Mouse (Mus musculus): ENCODE measurements at regions not wholly inside any gene's neighbourhood (a gene's known extent, or its start where the extent isn't known, plus 50 kb on each side); places are given as distances from the start of the nearest gene placed in this dataset.

- Histone ChIP-seq H3K36me3 (ENCODE audit: control insufficient read depth, insufficient read depth, low read length, poor library complexity, severe bottlenecking) (no peaks in the 10 kb centered on the region), H3K27me3 (ENCODE audit: control insufficient read depth, insufficient read depth, low read length, poor library complexity, severe bottlenecking) (no peaks in the 10 kb centered on the region), H3K9ac (ENCODE audit: low read depth, poor library complexity, severe bottlenecking) (no peak overlapping the region), H3K4me3 (ENCODE audit: low read depth, low read length) (no peak overlapping the region), H3K9me3 (replicated peaks; ENCODE audit: control insufficient read depth, insufficient read depth, low read length, poor library complexity, severe bottlenecking) (no peaks in the 10 kb centered on the region; the same call in 1 of the 2 replicates), H3K27ac (ENCODE audit: insufficient read depth, low read length) (no peak overlapping the region), H3K4me1 (ENCODE audit: control insufficient read depth, insufficient read depth, low read length) (no peaks in the 10 kb centered on the region)
- no peak for TF ChIP-seq POLR2A (IDR thresholded peaks at IDR 0.05; ENCODE audit: insufficient read depth, low read length)
- no peak for TF ChIP-seq CTCF (IDR thresholded peaks at IDR 0.05; ENCODE audit: low read depth, low read length)
Observed at GRCm38 (mm10) chr16:25080811-25081210, 205.8 kb upstream of the Tprg start.

- Histone ChIP-seq H3K4me3 (ENCODE audit: low read depth, low read length) (no peak overlapping the region), H3K4me1 (ENCODE audit: control insufficient read depth, insufficient read depth, low read length) (no peaks in the 10 kb centered on the region)
Observed at GRCm38 (mm10) chr16:25083729-25084128, 202.9 kb upstream of the Tprg start.

GRCm38 (mm10) chr16:25087741-25088648 lies 198.6 kb upstream of the Tprg start:
- no peaks in the 10 kb centered on the region for H3K36me3 ChIP-seq (ENCODE audit: control insufficient read depth, insufficient read depth, low read length, poor library complexity, severe bottlenecking)
- no peak overlapping the region for H3K9ac ChIP-seq (ENCODE audit: low read depth, poor library complexity, severe bottlenecking)
- H3K4me1 ChIP-seq (ENCODE audit: control insufficient read depth, insufficient read depth, low read length) = no peaks in the 10 kb centered on the region
- no peak overlapping the region for H3K27ac ChIP-seq (ENCODE audit: insufficient read depth, low read length)
- no peaks in the 10 kb centered on the region for H3K9me3 ChIP-seq (replicated peaks; ENCODE audit: control insufficient read depth, insufficient read depth, low read length, poor library complexity, severe bottlenecking)
- H3K27me3 ChIP-seq (ENCODE audit: control insufficient read depth, insufficient read depth, low read length, poor library complexity, severe bottlenecking) = no peaks in the 10 kb centered on the region
- TF ChIP-seq EP300 (IDR thresholded peaks at IDR 0.05; ENCODE audit: insufficient read depth, low read depth, low read length) (no peak), CTCF (IDR thresholded peaks at IDR 0.05; ENCODE audit: low read depth, low read length) (no peak), POLR2A (IDR thresholded peaks at IDR 0.05; ENCODE audit: insufficient read depth, low read length) (no peak)
- no peak overlapping the region for H3K4me3 ChIP-seq (ENCODE audit: low read depth, low read length)

More at GRCm38 (mm10) chr16:25083729-25084128, 202.9 kb upstream of the Tprg start:
- Histone ChIP-seq H3K36me3 (ENCODE audit: control insufficient read depth, insufficient read depth, low read length, poor library complexity, severe bottlenecking) (no peaks in the 10 kb centered on the region), H3K9me3 (replicated peaks; ENCODE audit: control insufficient read depth, insufficient read depth, low read length, poor library complexity, severe bottlenecking) (no peaks in the 10 kb centered on the region; the same call in 1 of the 2 replicates), H3K9ac (ENCODE audit: low read depth, poor library complexity, severe bottlenecking) (no peak overlapping the region), H3K27ac (ENCODE audit: insufficient read depth, low read length) (no peak overlapping the region), H3K27me3 (ENCODE audit: control insufficient read depth, insufficient read depth, low read length, poor library complexity, severe bottlenecking) (no peaks in the 10 kb centered on the region)
- TF ChIP-seq EP300 (IDR thresholded peaks at IDR 0.05; ENCODE audit: insufficient read depth, low read depth, low read length) (no peak), CTCF (IDR thresholded peaks at IDR 0.05; ENCODE audit: low read depth, low read length) (no peak), POLR2A (IDR thresholded peaks at IDR 0.05; ENCODE audit: insufficient read depth, low read length) (no peak)

GRCm38 (mm10) chr16:25088649-25089019 lies 198.0 kb upstream of the Tprg start:
- Histone ChIP-seq H3K36me3 (ENCODE audit: control insufficient read depth, insufficient read depth, low read length, poor library complexity, severe bottlenecking) (no peaks in the 10 kb centered on the region), H3K9ac (ENCODE audit: low read depth, poor library complexity, severe bottlenecking) (no peak overlapping the region), H3K4me3 (ENCODE audit: low read depth, low read length) (no peak overlapping the region), H3K9me3 (replicated peaks; ENCODE audit: control insufficient read depth, insufficient read depth, low read length, poor library complexity, severe bottlenecking) (no peaks in the 10 kb centered on the region), H3K27ac (ENCODE audit: insufficient read depth, low read length) (no peak overlapping the region), H3K27me3 (ENCODE audit: control insufficient read depth, insufficient read depth, low read length, poor library complexity, severe bottlenecking) (no peaks in the 10 kb centered on the region), H3K4me1 (ENCODE audit: control insufficient read depth, insufficient read depth, low read length) (no peaks in the 10 kb centered on the region)
- TF ChIP-seq CTCF (IDR thresholded peaks at IDR 0.05; ENCODE audit: low read depth, low read length) (no peak), POLR2A (IDR thresholded peaks at IDR 0.05; ENCODE audit: insufficient read depth, low read length) (no peak), EP300 (IDR thresholded peaks at IDR 0.05; ENCODE audit: insufficient read depth, low read depth, low read length) (no peak)

GRCm38 (mm10) chr16:25104165-25104564 lies 182.5 kb upstream of the Tprg start:
- Histone ChIP-seq H3K4me1 (ENCODE audit: control insufficient read depth, insufficient read depth, low read length) (no peaks in the 10 kb centered on the region), H3K9ac (ENCODE audit: low read depth, poor library complexity, severe bottlenecking) (no peak overlapping the region), H3K27me3 (ENCODE audit: control insufficient read depth, insufficient read depth, low read length, poor library complexity, severe bottlenecking) (no peaks in the 10 kb centered on the region), H3K27ac (ENCODE audit: insufficient read depth, low read length) (no peak overlapping the region), H3K36me3 (ENCODE audit: control insufficient read depth, insufficient read depth, low read length, poor library complexity, severe bottlenecking) (no peaks in the 10 kb centered on the region), H3K4me3 (ENCODE audit: low read depth, low read length) (no peak overlapping the region), H3K9me3 (replicated peaks; ENCODE audit: control insufficient read depth, insufficient read depth, low read length, poor library complexity, severe bottlenecking) (no peaks in the 10 kb centered on the region)
- TF ChIP-seq CTCF (IDR thresholded peaks at IDR 0.05; ENCODE audit: low read depth, low read length) = no peak
- no peak for TF ChIP-seq EP300 (IDR thresholded peaks at IDR 0.05; ENCODE audit: insufficient read depth, low read depth, low read length)
- no peak for TF ChIP-seq POLR2A (IDR thresholded peaks at IDR 0.05; ENCODE audit: insufficient read depth, low read length)

- no peaks in the 10 kb centered on the region for H3K36me3 ChIP-seq (ENCODE audit: control insufficient read depth, insufficient read depth, low read length, poor library complexity, severe bottlenecking)
- H3K9ac ChIP-seq (ENCODE audit: low read depth, poor library complexity, severe bottlenecking) = no peak overlapping the region
- no peaks in the 10 kb centered on the region for H3K9me3 ChIP-seq (replicated peaks; ENCODE audit: control insufficient read depth, insufficient read depth, low read length, poor library complexity, severe bottlenecking)
- TF ChIP-seq EP300 (IDR thresholded peaks at IDR 0.05; ENCODE audit: insufficient read depth, low read depth, low read length) (no peak), POLR2A (IDR thresholded peaks at IDR 0.05; ENCODE audit: insufficient read depth, low read length) (no peak), CTCF (IDR thresholded peaks at IDR 0.05; ENCODE audit: low read depth, low read length) (no peak)
- no peak overlapping the region for H3K27ac ChIP-seq (ENCODE audit: insufficient read depth, low read length)
- H3K27me3 ChIP-seq (ENCODE audit: control insufficient read depth, insufficient read depth, low read length, poor library complexity, severe bottlenecking) = no peaks in the 10 kb centered on the region
- H3K4me3 ChIP-seq (ENCODE audit: low read depth, low read length) = no peak overlapping the region
- H3K4me1 ChIP-seq (ENCODE audit: control insufficient read depth, insufficient read depth, low read length) = no peaks in the 10 kb centered on the region
Observed at GRCm38 (mm10) chr16:25104603-25105002, 182.0 kb upstream of the Tprg start.
